Mouse (Mus musculus) left cerebral cortex, postnatal 36 days (tissue): ENCODE measurements around the gene Rbm3. TPM values are rescaled to one million over a fixed set of nuclear protein-coding genes. Genes with fewer than 3 reads are reported as not detected.

Experiments
- DNase-seq, 2 experiments: peaks; one replicate each; pipeline ENCODE4 v3.0.0; 2021 to 2022; ENCODE audit warnings: low spot score in 2 of 2, mixed read lengths in 1 of 2
- intact Hi-C: fragments of 180-260 bp; cut with DNase I; formaldehyde crosslinking; loops from one replicate; pipeline ENCODE4 v1.15.1; 2025
- total RNA-seq, 2 experiments: library from RNA; stranded (reverse); gene quantifications; 2 replicates each; pipeline ENCODE4 v1.2.3; 2021

The Rbm3 gene
- 100 to 1,000 TPM; 124 to 126 TPM for total RNA-seq

DNA sequence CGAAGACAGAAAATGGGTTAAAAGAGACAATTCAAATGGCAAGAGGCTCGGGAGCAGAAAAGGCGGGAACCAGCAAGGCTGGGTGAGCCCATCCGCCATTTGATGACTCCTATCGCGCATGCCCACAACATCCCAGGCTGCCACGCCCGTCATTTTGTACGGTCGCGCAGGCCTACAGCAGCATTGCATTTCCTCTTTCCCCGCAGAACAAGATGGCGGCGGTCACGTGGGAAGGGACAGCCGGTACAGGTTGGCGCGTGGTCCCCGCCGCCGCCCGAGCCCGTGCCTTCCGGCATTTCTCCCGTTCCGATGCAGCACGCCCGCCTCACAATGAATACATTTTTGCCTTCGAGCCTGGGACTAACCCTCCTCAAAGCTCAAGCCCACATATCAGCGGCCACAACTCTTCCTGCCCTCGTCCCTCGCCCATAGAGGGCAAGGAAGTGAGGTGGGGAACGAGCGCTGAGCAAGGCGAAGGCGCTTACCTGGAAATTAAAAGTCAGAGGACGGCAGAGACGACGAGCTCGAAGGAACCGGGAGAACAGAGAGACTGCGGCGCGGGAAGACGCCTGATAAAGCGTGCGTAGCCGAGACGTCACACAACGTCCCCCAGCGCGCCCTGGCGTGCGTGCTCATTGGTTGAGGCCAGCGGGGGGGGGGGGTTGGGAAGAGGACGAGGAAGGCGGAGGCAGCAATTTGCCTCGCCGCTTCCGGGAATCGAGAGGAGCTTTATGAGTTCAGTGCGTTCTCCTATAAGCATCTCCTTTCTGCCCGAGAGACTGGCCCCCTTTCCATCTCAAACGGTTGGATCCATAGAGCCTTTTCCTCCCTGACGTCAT, at the start of gene Rbm3:
Gene Rbm3, minus strand, starts transcription at position 728 of the 839 bp plus-strand sequence.
- DNase-seq = peak; percentile 86
- intact Hi-C loops = loop anchor here (1.0 to 5.0 kb wide), 2 partner anchors 13 to 107 kb away; partner anchors contain the start of genes Ftsj1 and Wdr13

DNA sequence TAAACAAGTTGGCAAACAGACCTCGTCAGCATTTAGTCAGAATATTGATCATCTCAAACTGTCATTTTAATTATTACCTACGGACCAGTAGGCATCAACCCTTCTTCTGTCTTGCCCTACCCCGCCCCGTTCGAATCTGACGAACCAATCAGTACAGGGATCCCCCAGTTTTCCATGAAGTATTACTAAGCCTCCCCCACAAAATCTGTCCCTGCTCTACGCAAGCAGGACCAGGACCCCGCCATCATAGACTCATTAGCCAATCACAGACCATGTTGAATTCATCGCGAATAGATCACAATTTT, 47.7 kb upstream of the Rbm3 start, which contains the start of gene Ebp:
Gene Ebp, minus strand, starts transcription at position 94 of the 305 bp plus-strand sequence.
- intact Hi-C loops = loop anchor here (2.0 kb wide), 1 partner anchor 13 kb away; the partner anchor contains the start of gene Porcn
- DNase-seq = peak; percentile 32 to 36

DNA sequence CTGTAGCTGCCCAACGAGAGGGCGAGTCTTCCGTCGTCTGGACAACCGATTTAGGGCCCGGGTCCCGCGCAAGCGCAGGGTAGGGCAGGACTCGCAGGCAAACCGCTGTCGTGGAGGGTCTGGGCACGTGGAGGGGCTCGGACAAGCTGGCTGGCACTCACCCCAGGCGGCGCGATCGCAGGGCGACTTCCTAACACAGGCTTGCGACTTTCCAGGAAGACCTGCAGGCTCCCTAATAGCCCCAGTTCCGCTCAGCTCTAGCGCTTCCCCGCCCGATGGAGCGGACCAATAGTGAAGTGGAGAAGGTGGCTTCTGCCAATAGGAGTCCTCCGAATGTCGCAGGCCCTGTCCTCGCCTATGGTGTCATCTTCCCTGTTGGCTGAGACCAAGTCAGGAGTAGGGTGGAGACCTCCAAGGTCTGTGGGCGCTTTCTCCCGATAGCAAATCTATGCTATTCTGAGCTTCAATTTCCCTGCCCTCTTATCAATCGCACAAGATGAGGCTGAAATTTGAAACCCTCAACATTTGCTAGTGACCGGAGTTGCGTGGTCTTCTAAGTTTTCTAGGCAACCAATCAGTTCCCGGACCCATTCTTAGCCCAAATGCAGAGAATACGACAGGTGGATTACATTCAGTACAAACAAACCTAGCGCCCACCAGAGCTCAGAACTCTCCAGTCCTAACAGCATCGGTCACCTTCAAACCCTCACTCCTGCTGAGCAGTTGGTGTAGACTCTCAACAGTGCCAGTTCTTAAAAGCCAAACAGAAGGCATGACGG, 47.1 kb upstream of the Rbm3 start:
- DNase-seq = peak; percentile 73 to 78
- intact Hi-C loops = loop anchor here (2.0 kb wide), 1 partner anchor 14 kb away; the partner anchor contains the start of gene Porcn

DNA sequence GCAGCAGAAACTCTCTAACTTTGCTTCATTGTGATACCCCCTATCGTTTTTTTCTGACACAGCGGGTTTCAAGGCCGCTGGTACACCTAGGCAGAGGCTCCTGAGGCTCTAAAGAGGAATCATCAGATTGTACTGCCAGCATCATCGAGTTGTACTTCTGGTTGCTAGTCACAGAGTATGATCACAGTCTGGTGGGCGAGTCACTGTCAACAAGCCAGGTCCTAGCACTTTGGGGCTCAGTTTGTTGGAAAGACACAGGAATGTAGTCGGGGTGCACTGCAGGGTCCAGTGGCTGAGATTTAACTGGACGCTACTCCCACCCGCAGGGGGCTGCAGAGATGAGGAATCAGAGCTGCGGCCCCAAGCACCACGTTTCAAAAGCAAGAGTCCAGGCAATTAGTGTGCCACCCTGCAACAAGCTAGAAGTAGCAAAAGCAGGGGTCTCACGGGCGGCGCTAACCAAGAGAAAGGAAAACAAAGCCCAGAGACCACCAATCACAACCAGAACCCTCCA, 46.5 kb upstream of the Rbm3 start:
- intact Hi-C loops = loop anchor here (2.0 kb wide), 1 partner anchor 15 kb away; the partner anchor contains the start of gene Porcn
- DNase-seq = no peak

DNA sequence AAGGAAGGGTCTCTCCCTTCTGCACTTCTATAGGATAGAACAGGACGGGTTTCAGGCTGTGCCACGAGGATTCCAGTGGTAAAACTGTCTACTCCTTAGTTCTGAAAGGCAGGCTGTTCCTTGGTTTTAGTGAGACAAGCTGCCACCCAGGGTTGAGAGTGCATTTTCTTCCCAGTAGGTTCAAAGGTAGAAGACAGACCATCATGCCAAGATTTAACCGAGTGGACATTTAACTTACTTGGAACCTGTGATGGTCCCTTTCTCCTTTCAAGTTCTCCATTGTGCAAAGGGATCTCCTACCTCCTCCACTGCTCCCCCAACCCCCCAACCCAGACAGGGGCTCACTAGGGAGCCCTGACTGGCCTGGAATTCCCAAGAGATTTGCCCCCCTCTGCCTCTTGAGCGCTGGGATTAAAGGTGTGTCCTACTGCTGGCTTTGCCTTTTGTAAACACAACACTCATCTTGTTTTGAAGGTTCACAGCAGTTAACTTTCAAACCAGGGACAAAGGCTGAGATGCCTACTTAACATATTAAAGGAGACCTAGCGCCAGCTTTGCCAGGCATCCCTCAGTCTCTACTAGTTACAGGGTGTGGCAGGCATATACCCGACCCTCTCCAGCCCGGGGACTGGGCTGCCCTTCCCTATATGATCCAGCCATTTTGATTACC, 37.3 kb upstream of the Rbm3 start:
- no peak for DNase-seq
- intact Hi-C loops = no loop called here

DNA sequence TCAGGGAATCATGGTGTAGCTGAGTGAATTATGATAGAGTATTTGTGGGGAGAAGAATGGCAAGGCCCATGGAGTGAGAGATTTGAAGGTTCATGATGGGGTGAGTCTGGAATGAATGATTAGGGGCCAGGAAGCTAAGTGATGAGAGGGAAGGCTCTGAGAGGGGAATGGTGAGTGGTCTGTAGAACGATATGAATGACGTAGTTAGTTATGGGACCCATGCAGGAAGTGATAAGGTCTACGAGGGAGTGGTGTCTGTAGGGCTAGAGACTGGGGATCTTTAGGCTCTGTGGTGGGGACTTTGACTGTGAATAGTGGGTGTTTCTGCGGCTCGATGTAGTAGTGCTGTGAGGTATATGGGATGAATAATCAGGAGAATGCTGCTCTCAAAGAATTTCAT, 34.0 kb upstream of the Rbm3 start:
- DNase-seq = no peak
- intact Hi-C loops = no loop called here

DNA sequence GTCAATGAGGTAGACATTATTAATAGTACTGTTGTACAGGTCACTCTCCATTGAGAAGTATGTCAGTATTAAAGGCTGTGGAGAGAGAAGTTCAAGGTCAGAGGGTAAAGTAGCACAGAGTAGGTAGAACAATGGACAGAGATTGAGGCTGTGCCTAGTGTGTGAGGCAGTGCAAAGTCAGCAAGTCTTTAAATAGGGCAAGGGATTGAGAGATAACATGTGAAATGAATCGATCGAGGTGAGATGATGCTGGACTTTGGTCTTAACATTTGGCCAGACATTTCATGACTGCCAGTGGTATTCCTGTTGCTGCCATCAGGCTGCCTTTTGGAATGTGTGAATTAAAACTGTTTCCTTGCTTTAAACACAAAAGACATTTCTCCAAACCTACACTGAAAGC, 33.2 kb upstream of the Rbm3 start:
- DNase-seq = no peak
- intact Hi-C loops = no loop called here

DNA sequence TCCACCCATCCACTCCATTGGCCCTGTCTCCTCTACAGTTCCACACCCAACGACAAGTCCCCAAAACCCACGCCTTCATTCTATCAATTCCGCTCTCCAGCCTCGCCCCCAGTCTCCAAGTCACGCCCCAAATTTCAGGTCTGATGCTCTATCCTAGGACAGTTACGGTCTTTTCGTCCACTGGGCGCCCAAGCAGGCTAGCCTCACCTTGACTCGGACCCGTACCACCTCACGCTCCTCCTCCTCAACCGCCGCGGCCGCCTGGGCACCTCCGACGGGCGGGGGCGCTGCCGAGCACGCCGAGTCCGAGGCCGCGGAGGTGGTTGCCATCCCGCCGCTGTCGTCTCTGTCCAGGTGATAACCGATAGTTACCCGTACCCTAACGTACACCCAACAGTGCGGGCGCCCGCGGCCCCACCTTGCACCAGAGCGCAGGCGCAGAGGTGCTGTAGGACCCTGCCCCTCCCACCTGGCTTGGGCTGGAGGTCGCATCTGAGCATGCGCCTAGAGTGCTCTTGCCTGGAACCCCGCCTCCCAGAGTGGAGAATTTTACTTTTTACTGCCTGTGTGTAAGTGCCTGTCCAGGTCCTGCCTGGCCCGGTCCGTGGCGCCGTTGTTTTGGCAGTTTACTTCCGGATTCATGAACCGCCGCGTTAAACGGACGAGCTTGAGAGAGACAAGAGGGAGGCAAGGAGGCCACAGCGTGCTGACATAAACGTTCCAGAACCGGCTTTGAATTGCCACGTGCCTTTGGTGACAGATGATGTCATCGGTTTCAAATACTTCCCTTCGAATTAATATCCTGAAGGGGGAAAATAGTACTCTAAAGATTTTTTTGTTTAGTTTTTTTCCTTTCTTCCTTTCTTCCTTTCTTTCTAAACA, 30.1 kb upstream of the Rbm3 start, which contains the start of gene Tbc1d25:
Gene Tbc1d25, minus strand, starts transcription at position 678 of the 882 bp plus-strand sequence.
- intact Hi-C loops = no loop called here
- peak; percentile 79 to 83 for DNase-seq

DNA sequence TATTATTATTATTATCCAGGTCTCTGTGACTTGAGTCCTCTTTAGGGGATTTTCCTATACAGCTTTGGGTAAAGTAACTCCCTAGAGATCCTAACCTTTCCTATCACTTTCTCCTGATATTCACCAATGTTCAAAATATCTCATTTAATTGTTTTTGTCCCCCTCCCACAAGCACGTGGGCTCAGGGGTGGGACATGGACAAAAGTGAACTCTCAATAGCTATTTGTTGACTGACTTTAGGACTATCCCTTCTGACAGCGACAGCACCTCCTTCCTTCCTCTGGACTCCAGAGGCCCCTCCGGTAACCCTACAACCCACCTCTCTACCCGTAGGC, 29.5 kb upstream of the Rbm3 start:
- intact Hi-C loops = no loop called here
- DNase-seq = no peak

DNA sequence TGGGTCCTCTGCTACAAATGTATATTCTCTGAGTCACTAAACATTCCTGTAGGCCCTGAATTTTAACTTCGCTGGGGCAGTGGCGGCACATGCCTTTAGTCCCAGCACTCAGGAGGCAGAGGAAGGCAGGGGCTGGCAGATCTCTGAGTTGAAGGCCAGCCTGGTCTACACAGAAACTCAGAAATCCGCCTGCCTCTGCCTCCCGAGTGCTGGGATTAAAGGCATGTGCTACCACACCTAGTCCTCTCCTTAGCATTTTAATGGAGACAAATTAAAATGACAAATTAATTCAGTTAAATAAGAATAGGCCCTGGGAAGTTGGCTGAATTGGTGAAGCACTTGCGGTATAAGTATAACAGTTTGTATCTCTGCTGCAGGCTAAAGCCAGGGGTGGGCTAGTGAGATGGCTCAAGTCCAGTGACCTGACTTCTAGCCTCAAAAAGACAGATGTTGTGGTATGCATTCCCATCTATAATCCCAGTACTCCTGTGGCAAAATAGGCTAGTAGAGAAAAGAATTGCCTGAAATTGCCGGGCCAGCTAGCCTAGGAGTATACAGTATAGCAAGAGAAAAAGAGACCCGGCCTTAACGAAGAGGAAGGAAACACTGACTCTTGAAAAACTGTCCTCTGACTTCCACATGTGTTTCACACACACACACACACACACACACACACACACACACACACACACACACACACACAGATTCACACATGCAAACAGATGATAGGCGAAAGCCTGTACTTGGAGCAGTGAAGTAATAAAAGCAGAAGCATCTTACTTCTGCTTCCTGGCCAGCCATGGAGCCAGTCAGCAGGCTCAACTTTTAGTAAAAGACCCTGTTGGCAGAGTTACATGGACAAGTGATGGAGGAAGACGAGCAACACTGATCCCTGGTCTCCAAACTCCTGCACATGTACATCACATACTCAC, 22.3 kb upstream of the Rbm3 start:
- intact Hi-C loops = no loop called here
- no peak for DNase-seq

DNA sequence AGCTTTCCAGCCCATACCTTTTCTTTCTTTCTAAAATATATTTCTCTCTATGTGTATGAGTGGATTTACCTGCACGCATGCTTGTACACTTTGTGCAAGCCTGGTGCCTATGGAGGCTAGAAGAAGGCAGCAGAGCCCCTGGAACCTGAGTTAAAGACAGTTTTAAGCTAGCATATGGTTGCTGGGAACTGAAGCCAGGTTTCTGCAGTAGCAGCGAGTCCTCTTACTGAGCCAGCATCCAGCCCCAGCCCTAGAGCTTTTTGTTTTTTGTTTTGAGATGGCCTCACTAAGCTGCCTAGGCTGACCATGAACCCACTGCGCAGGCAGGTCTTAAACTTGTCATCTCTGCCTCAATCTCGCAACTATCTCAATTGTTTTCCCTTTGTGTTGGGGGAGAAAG, 18.8 kb upstream of the Rbm3 start:
- intact Hi-C loops = no loop called here
- no peak for DNase-seq

DNA sequence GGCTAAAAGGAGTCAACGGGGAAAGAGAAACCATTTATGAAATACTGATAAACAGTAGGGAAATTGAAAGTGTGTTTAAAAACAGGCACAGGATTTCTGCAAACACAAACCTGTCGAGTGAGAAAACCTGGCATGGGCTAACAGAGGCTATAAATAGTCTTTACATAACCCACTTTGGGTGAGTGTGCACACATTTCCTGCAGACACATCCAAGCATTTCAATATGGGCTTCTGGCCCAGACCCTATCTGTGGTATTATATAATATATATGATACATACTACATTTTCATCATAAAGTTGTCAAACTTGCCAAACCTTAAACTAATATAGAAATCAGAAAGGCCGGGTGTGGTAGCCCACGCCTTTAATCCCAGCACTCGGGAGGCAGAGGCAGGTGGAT, 17.4 kb upstream of the Rbm3 start:
- intact Hi-C loops = no loop called here
- DNase-seq = peak in 1 of 2 experiments; percentile 9

DNA sequence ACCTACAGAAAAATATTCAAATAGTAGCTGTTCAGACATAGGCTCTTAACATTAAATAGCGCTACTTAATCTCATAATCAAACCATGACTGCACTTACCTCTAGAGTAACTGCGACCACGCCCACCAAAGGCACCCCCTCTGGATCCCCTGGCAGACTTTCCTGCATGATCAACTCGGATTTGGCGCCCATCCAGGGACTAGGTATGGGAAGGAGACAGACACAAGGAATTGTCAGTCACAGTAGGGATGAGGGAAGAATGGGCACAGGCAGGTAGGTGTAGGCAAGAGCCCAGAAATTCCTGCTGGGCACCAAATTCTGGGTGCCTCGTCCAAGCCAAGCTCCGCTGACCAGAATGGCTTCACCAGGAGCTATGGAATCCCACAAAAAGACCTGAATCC, 1.9 kb downstream of the Rbm3 start:
- intact Hi-C loops = no loop called here
- no peak for DNase-seq

DNA sequence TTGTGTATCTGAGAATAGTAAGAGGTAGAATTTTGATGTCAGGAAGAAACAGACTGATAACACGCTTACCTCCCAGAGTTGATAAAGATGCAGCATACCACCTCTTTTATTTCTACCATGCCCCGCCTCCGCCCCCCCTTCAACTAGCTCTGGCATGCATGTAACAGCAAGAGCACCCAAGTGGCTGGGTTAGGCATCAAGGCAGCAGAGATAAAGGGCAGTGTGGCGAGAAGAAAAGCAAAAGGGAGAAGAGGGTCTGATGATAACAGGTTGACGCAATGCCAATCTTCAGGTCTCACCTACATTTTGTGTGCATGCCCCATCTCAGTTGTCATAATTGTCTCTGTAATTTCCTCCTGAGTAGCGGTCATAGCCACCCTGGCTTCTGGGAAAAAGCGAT, 2.7 kb downstream of the Rbm3 start:
- DNase-seq = no peak
- intact Hi-C loops = no loop called here

DNA sequence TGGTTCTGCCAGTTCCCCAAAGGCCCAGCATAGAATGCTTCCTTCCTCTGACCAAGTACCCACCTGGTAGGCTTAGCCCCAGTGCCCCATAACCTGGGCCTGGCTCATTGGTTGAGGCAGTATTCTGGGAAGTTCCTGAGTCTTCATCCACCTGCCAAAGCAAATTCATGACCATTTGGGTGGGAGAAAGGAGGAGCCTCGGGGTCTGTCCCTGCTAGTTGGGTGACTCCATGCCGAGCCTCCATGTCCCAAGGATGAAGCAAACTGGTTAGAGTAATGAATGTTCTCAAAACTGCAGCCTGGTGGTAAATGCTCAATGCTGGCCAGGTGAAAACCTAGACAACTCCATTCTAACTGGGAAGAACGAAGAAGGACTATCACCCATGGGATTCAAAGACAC, 4.6 kb downstream of the Rbm3 start:
- intact Hi-C loops = no loop called here
- DNase-seq = no peak

DNA sequence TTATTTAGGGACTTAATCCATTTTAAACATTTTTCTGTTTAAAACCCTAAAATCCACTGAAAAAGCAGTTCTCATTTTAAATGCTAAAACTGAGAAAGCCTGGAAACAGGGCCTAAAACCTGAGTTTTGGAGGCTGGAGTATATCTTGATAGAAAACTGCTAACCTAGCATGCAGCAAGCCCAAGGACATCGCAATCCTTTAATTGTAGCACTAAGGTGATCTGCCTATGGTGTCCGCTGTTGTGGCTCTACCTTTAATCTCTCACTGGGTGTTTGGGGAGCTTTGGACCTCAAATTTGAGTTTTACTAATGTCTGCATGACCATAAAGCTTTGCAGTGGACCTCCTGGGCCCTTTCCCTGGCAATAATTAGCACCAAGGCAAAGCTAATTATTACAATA, 5.2 kb downstream of the Rbm3 start:
- intact Hi-C loops = no loop called here
- DNase-seq = no peak

DNA sequence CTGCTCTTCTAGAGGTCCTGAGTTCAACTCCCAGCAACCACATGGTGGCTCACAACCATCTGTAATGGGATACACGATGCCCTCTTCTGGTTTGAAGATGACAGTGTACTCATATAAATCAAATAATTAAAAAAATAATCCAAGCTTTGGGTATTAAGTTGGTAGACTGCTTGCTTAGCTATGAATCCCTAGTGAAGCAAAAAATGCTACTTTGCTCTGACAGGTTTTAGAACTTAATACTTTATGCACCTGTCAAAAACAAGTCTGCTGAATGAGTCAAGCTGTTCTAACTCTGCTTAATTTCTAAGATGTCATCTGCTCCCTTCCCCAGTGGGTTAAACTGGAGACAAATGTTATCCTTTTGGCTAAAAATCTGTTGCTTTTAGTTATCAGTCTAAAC, 6.2 kb downstream of the Rbm3 start:
- intact Hi-C loops = no loop called here
- DNase-seq = no peak

DNA sequence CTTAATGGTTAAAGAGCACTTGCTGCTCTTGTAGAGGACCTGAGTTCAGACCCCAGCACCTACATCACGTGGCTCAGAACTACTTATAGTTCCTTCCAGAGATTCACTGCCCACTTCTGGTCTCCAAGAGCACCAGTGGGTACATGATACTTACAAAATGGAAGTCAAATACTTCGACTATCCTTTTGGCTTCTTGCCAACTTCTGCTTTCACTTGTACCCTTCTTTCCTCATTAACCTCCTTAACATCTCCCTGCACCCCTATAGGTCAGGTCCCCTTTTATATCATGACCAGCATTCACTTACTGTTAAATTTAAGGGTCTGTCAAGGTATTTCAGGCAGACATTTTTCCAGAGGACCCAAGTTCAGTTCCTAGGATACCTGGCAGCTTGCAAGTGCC, 9.8 kb downstream of the Rbm3 start:
- intact Hi-C loops = no loop called here
- DNase-seq = no peak
